Mouse (Mus musculus) spleen, embryonic (tissue): ENCODE measurements around the gene Sh3rf1.

Experiments
- CTCF ChIA-PET: fragments of 350-600 bp; sonication (Branson Sonifier 250); formaldehyde crosslinking; loops from one replicate; lab custom pipeline; 2022; lab: Charles Lee

Gene Sh3rf1

DNA sequence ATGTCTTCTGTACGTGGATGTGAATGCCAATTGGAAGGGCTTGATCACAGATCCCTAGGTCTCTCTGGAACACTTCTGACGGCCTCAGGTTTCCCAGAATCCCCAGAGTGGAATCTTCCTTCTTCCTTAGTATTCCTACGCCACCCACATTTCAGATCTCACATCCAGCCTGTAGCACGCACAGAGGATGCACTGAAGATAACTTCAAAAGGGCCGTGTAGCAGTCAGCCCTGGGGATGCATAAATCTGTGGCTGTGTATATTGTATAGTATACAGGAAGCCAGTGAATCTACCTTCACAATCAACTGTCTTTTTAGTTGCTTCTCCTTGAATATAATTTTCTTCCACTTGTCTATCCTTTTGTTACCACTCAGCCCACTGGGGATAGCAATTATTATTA lies 98.1 kb downstream of the Sh3rf1 start:
- CTCF ChIA-PET: no interaction called here

DNA sequence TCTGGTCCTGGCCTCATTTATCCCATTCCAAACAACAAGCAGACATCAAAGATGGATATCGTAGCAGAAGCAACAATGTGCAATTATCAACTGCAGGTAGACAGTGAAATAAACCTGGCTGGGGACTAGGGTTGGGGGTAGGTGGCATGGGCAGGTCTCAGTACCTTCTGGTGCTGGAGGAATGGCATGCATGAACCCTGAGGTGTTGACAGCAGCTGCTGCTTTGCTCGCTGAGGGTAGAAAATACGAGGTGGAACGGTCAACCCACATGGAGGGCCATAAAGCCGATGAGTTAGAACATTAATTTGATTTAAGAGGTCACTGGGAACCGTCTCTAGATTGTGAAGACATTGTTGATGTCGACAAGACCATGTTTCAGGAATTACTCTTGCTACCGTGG lies 98.8 kb downstream of the Sh3rf1 start:
- CTCF ChIA-PET: no interaction called here

DNA sequence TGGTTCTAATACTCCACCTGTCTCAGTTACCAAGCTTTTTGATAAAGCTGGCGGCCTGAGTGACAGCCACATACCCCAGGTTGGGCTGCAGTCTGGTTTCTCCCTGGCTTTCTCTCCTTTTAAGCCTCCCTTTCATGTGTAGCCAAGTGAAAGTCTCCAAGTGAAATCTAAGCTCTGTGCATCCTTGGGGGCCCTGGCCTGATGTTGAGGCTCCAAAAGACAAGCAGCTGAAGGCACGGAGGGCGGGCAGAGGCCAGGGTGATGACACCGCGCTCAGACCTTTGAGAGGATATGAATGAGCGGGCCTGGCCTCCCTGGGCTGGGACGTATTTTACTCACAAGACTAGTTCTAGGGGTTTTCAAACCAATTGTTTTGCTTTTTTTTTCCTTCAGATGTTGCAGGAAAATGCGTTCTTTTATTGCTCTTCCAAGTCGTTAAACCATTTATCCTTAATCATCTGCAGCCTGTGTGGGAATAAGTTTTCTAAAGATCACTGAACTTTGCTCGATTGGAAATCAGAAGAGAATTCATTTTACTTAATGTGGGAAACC lies 100.8 kb downstream of the Sh3rf1 start:
- CTCF ChIA-PET: no interaction called here

DNA sequence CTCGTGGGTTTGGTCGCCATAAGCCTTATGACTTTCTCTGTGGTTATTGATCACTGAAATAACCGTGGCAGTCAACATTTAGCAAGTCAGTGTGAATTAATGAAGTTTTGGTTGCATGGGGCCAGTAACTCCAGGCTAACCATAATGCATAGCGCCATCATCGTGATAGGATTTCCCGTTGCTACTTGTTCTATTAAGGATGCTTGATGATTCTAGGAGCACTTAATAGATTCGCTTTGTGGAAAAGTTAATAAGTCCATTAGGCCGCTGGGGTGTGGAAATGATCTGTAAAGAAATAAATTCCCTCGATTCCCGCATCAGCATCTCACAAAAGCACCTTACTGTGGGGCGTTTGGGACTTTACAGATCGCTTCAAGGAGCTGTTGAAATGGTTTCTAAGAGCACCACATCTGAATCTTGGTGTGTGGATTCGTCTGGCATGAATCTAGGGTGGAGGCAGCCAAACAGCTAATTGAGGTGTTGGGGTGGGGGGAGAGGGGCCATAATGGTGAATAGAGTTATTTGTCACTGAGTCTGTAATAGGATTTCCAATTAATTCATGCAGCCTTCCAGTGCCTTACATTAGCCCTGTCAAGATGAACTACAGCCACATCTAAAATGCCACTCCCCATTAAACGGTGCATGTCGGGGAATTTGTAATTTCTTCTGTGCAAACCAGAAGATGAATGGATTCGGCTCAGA lies 101.5 kb downstream of the Sh3rf1 start:
- CTCF ChIA-PET: no interaction called here

DNA sequence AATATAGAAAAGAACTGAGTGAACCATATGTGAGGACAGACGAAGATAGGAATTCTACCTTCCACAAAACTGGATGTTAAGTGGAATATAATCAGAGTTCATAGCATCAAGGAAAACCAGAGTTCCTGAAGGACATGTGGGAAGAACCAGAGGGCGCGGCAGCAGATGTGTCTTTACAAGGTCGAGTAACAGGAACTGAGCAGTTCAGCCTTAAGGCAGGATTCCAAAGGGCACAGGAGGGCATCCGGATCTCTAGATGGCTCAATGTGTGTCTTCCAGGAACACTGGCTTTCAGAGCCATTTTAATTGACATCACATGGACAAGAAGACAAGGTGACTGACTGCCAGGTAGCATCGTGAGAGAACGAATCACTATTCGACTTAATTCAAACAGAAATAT lies 102.6 kb downstream of the Sh3rf1 start:
- CTCF ChIA-PET: no interaction called here

- CTCF ChIA-PET: no interaction called here
Observed at GRCm38 (mm10) chr8:61327333-61327732, 103.7 kb downstream of the Sh3rf1 start.

DNA sequence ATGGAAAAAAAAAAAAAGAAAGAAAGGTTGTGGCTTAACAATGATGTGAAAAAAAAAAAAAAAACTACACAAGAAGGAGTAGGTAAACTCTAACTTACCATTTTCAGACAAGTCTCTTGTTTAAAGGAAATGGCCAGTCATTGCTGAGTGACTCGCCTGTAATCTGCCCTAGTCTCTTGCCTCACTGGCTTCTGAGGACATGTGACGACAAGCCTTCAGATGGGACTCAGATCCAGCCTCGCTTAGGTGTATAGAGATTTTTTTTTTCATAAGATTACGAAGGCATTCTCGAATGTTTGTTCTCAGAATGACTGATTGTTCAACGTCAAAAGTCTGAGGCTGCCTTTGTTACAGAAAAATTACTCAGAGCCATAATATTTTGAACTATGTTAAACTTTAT lies 116.0 kb downstream of the Sh3rf1 start:
- CTCF ChIA-PET: interaction anchor here (0.5 kb wide), 1 partner anchor 56 kb away, joined by 4 read pairs; no protein-coding TSS in a partner anchor

- CTCF ChIA-PET: no interaction called here
Observed at GRCm38 (mm10) chr8:61340283-61340984, 116.8 kb downstream of the Sh3rf1 start.

DNA sequence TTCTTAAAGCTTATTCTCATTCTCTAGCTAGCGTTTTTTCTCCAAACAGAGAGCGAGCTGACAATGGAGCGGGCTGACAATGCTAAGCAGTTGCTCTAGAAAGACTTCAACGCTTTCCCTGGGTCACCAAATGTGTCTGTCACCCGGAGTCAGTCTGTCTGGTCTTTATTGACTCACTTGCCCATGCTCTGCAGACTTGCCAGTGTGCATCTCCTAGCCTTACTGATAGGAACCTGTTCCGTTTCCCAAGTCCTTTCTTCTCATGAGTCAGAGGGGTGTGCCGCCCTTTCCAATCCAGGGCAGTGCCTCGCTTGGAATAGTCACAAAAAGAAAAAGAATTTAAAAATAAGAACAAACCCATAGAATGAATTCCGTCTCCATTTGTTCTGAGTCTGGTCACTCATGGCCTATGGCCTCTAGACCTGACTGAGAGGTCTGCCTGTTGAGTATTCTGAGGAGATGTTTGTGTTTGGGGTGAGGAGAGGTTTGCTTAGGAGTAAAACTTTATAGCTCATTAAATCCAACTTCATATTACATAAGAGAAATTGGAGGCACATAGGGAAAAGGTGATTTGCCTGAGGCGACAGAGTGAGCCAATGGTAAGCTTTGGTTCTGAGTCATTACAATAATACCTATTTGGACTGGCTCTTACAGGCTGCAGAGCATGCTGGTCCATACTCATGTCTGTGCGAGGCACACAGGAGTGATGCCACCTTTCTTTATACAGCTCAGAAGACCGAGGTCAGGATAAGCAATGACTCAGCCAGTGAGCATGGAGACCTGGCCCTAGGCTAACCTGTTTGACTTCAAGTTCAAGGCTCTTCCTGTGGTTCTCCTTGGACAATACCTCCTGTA lies 118.1 kb downstream of the Sh3rf1 start:
- CTCF ChIA-PET: interaction anchor here (0.6 kb wide), 2 partner anchors 109 to 388 kb away, joined by 3 to 4 read pairs; no protein-coding TSS in a partner anchor

GRCm38 (mm10) chr8:61342473-61343026 lies 118.9 kb downstream of the Sh3rf1 start:
- CTCF ChIA-PET: no interaction called here

DNA sequence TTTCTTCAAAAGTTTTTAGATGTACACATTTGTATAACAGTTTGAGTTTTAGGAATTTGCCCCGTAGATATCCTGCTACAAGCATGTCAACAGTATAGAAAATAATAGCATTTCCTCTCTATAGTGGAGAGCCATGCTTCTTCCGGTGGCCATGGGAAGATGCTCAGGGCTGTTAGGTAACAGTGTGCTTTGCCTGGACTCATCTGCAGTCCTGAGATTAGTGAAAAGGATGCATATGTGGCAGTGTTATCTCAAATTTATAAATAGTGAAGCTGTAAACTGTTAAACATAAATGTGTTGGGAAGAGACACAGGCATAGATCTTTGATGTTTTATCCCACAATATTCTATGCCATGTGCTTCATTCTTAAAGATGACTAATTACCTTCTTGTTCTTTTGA lies 120.8 kb downstream of the Sh3rf1 start:
- CTCF ChIA-PET: no interaction called here

DNA sequence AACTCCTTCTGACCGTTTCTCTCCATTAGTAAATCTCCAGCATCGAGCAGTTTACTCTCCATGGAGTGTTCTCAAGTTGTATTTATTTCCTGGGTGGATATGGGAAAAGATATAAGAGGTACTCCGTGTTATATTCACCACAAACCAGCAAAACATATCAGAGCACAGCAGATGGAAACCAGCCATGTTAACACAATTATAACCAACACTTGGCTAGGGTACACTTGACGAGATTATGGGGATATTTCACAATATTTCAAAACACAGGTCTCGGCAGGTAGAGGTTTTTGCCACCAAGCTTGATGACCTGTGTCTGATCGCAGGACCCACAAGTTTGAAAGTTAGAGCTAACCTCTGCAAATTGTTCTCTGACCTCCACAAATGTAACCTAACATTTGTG lies 123.3 kb downstream of the Sh3rf1 start:
- CTCF ChIA-PET: no interaction called here

GRCm38 (mm10) chr8:61347526-61347925 lies 123.9 kb downstream of the Sh3rf1 start:
- CTCF ChIA-PET: no interaction called here

DNA sequence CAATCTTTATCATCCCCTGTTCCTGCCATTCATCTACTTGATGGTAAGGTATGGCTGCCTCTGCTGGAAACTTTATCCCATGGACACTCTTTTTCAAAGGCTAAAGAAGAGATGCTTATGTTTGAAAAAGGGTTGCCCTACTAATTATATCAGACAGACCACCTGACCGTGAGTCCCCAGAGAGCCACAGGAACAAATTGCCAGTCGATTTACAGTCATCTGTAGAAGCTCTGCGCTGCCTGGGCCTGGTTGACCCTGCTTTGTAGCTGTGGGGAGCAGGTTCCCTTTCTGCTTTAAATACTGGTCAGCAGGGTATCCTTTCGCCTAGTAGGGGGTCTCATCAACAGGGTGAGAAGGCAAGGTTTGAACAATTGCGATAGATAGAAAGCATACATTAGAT lies 124.4 kb downstream of the Sh3rf1 start:
- CTCF ChIA-PET: no interaction called here

GRCm38 (mm10) chr8:61348518-61348917 lies 124.8 kb downstream of the Sh3rf1 start:
- CTCF ChIA-PET: no interaction called here

- CTCF ChIA-PET: no interaction called here
Observed at GRCm38 (mm10) chr8:61350443-61350842, 126.8 kb downstream of the Sh3rf1 start.

- CTCF ChIA-PET: no interaction called here
Observed at GRCm38 (mm10) chr8:61351638-61352037, 128.0 kb downstream of the Sh3rf1 start.

DNA sequence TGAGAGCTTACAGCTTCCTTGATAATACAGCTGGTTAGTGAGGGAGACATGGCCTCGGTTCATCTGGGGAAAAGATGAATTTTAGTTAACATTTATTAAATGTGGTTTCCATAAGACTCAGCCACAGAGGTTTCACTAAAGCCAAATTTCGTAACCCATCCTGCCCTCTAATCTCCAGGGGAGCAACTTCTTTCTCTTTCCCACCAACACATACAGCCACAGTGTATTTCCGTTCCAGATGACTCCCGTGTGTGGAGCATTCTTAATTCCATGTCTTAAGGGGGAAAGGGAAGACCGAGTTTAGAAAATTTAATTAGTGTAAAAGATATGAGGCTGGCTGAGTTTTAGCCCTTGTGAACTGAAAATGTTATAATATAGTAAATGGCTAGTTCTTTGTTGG lies 131.8 kb downstream of the Sh3rf1 start:
- CTCF ChIA-PET: no interaction called here

- CTCF ChIA-PET: no interaction called here
Observed at GRCm38 (mm10) chr8:61359004-61359403, 135.3 kb downstream of the Sh3rf1 start.

DNA sequence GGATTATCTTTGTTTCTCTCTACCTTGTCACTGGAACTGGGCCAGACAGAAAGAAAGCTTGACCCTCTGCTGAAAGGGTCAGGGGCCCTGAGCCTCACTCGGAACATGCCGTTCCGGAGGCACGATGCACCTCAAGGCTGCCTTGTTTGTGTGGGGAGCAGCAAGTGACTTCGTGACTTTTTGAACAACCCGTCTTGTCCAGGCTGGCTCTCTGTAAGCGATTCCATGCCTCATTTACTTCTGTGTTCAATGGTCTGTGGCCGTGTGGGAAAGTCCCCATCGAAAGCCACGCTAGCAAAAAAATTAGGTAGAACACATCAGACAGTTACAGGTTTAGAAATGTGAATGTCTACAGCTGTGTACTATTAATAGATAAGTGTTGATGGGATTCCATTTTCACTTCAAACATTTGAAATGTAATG lies 136.2 kb downstream of the Sh3rf1 start:
- CTCF ChIA-PET: no interaction called here

DNA sequence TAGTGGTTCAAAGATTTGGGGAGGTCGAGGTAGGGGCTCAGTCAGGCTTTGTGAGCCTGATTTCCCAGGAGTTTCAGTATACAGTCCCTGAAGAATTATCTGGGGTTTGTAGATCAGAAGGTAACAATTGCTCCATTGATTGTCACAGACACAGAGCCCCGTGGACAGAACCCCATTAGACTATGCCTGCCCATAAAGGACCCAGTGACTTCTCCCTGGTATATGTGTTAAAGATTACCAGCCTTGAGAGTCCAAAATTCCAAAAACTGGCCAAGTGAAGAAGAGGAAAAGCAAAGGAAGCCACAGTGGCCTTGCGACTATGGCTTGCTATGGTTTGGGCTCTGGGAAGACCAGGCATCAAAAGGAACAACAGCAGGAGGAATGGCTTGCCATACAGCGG lies 136.7 kb downstream of the Sh3rf1 start:
- CTCF ChIA-PET: no interaction called here

- CTCF ChIA-PET: no interaction called here
Observed at GRCm38 (mm10) chr8:61361476-61361875, 137.8 kb downstream of the Sh3rf1 start.
